Mouse (Mus musculus) neural tube, embryonic 15.5 days (tissue): ENCODE data around the gene Gria1. TPM values are rescaled to one million over a fixed set of nuclear protein-coding genes. Genes with fewer than 3 reads are reported as not detected.
A peak's percentile ranks its signal among the peaks of the same experiment; 100 is the strongest.

Experiments
- ATAC-seq: fragments of 200-750 bp; cut with Nextera tagmentation; 2 replicates; pipeline ENCODE4 v1.8.0; 2017; ENCODE audit warnings: mild to moderate bottlenecking, moderate TSS enrichment, moderate library complexity; ENCODE audit not compliant: low FRiP score
- H3K27ac ChIP-seq: fragments of 300-500 bp; sonication (generic); replicated peaks from 2 replicates; pipeline ENCODE4 v1.5.1; 2015; ENCODE audit warnings: mild to moderate bottlenecking, inconsistent platforms
- H3K27me3 ChIP-seq: fragments of 300-500 bp; sonication (generic); replicated peaks from 2 replicates; pipeline ENCODE4 v1.6.1; 2015; ENCODE audit warnings: inconsistent platforms
- H3K36me3 ChIP-seq: fragments of 300-500 bp; sonication (generic); 2 replicates; pipeline ENCODE4 v1.6.1; 2015; ENCODE audit warnings: inconsistent platforms
- H3K4me1 ChIP-seq: fragments of 300-500 bp; sonication (generic); 2 replicates; pipeline ENCODE4 v1.6.1; 2015; ENCODE audit warnings: inconsistent platforms
- H3K4me2 ChIP-seq: fragments of 300-500 bp; sonication (generic); 2 replicates; pipeline ENCODE4 v1.6.1; 2015; ENCODE audit warnings: inconsistent platforms, mild to moderate bottlenecking, moderate library complexity
- H3K4me3 ChIP-seq: fragments of 300-500 bp; sonication (generic); replicated peaks from 2 replicates; pipeline ENCODE4 v1.5.1; 2015; ENCODE audit warnings: mild to moderate bottlenecking, inconsistent platforms
- H3K9ac ChIP-seq: fragments of 300-500 bp; sonication (generic); replicated peaks from 2 replicates; pipeline ENCODE4 v1.6.1; 2015; ENCODE audit warnings: mild to moderate bottlenecking, inconsistent platforms
- H3K9me3 ChIP-seq: fragments of 300-500 bp; sonication (generic); replicated peaks from 2 replicates; pipeline ENCODE4 v1.6.1; 2016; ENCODE audit warnings: inconsistent platforms
- WGBS: fragments of 180-500 bp; shearing (Covaris S2); methylation state at CpG from one replicate; pipeline ENCODE4 v1.1.7; 2015; ENCODE audit warnings: mixed read lengths; 5-methylcytosine and 5-hydroxymethylcytosine counted together
- polyA plus RNA-seq: library from polyadenylated mRNA; unstranded; fragments of >200 nt; fragmentation: Nextera tagmentation; extraction: Ambion mirVana; gene quantifications from 2 replicates; pipeline ENCODE4 v1.2.1, GENCODE M21; 2015

The Gria1 gene
- polyA plus RNA-seq, 1 experiment from 2014 or later: 59.6 TPM

GRCm38 (mm10) chr11:57127066-57127465 is 115.9 kb downstream of the Gria1 start:
- 78% methylated on average over 8 of the region's 8 CpGs for WGBS
- H3K9ac ChIP-seq: no peak overlapping the region

GRCm38 (mm10) chr11:57140162-57140780 is 129.1 kb downstream of the Gria1 start:
- Histone ChIP-seq H3K4me3 (no peak overlapping the region), H3K36me3 (no peaks in the 10 kb centered on the region), H3K9ac (no peak overlapping the region), H3K27me3 (no peaks in the 10 kb centered on the region), H3K27ac (no peak overlapping the region), H3K4me1 (no peaks in the 10 kb centered on the region; the same call in 1 of the 2 replicates), H3K4me2 (no peak overlapping the region), H3K9me3 (no peaks in the 10 kb centered on the region)
- 85% methylated on average over 14 of the region's 14 CpGs for WGBS
- no peak for ATAC-seq

More at GRCm38 (mm10) chr11:57127066-57127465, 115.9 kb downstream of the Gria1 start:
- Histone ChIP-seq H3K4me2 (no peak overlapping the region), H3K9me3 (no peaks in the 10 kb centered on the region), H3K4me3 (no peak overlapping the region), H3K27me3 (no peaks in the 10 kb centered on the region), H3K36me3 (no peaks in the 10 kb centered on the region), H3K27ac (no peak overlapping the region), H3K4me1 (no peaks in the 10 kb centered on the region)
- no peak for ATAC-seq

GRCm38 (mm10) chr11:57143681-57144080 is 132.5 kb downstream of the Gria1 start:
- no peak for ATAC-seq
- Histone ChIP-seq H3K27me3 (no peaks in the 10 kb centered on the region), H3K36me3 (no peaks in the 10 kb centered on the region), H3K9me3 (no peaks in the 10 kb centered on the region), H3K4me2 (no peak overlapping the region), H3K27ac (no peak overlapping the region), H3K4me3 (no peak overlapping the region), H3K9ac (no peak overlapping the region), H3K4me1 (peaks cover 3% of the 10 kb centered on the region)
- WGBS: 61% methylated on average over 5 of the region's 5 CpGs

- Histone ChIP-seq H3K4me1 (peaks cover 3% of the 10 kb centered on the region), H3K27ac (no peak overlapping the region), H3K9me3 (no peaks in the 10 kb centered on the region), H3K4me2 (no peak overlapping the region), H3K4me3 (no peak overlapping the region), H3K27me3 (no peaks in the 10 kb centered on the region), H3K9ac (no peak overlapping the region), H3K36me3 (no peaks in the 10 kb centered on the region)
- WGBS: 69% methylated on average over 7 of the region's 7 CpGs
- no peak for ATAC-seq
Measured at GRCm38 (mm10) chr11:57145192-57145591, 134.0 kb downstream of the Gria1 start.

- Histone ChIP-seq H3K27ac (no peak overlapping the region), H3K36me3 (no peaks in the 10 kb centered on the region), H3K4me1 (peaks cover 3% of the 10 kb centered on the region; the same call in 1 of the 2 replicates), H3K4me3 (no peak overlapping the region), H3K4me2 (no peak overlapping the region), H3K27me3 (no peaks in the 10 kb centered on the region), H3K9ac (no peak overlapping the region), H3K9me3 (no peaks in the 10 kb centered on the region)
- 49% methylated on average over 7 of the region's 7 CpGs for WGBS
- ATAC-seq: no peak
Measured at GRCm38 (mm10) chr11:57145704-57146103, 134.5 kb downstream of the Gria1 start.

GRCm38 (mm10) chr11:57151674-57152073 is 140.5 kb downstream of the Gria1 start:
- 94% methylated on average over 4 of the region's 4 CpGs for WGBS
- ATAC-seq: no peak

GRCm38 (mm10) chr11:57154998-57155397 is 143.8 kb downstream of the Gria1 start:
- Histone ChIP-seq H3K9me3 (no peaks in the 10 kb centered on the region), H3K4me2 (no peak overlapping the region), H3K27ac (no peak overlapping the region), H3K4me1 (peaks cover 28% of the 10 kb centered on the region), H3K27me3 (no peaks in the 10 kb centered on the region), H3K9ac (no peak overlapping the region), H3K36me3 (no peaks in the 10 kb centered on the region), H3K4me3 (no peak overlapping the region)
- WGBS: 31% methylated on average over 8 of the region's 8 CpGs
- no peak for ATAC-seq

More at GRCm38 (mm10) chr11:57151674-57152073, 140.5 kb downstream of the Gria1 start:
- no peaks in the 10 kb centered on the region for H3K9me3 ChIP-seq
- no peak overlapping the region for H3K4me2 ChIP-seq
- H3K4me1 ChIP-seq: peaks cover 15% of the 10 kb centered on the region
- no peaks in the 10 kb centered on the region for H3K36me3 ChIP-seq
- no peaks in the 10 kb centered on the region for H3K27me3 ChIP-seq
- no peak overlapping the region for H3K9ac ChIP-seq
- no peak overlapping the region for H3K4me3 ChIP-seq
- no peak overlapping the region for H3K27ac ChIP-seq

DNA sequence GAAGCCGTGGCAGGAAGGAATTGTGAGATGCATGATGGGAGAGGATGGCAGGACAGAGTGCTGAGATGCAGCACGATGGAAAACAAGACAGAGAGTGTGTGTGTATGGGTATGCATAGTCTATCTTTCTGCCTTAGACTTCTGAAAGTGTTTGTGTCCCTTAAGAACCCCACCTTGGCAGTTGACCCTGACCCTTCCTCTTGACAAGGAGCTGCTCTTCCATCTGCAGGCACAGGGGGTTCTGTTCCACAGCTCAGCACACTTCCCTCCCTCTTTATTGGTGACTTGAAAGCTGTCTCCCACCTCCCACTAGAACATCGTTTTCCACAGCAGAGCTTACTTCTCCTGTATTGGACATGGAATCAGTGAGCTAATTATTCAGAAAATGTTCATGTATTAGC is 148.2 kb downstream of the Gria1 start:
- ATAC-seq: no peak
- H3K4me2 ChIP-seq: no peak overlapping the region
- no peak overlapping the region for H3K9ac ChIP-seq
- peaks cover 26% of the 10 kb centered on the region for H3K4me1 ChIP-seq
- H3K27me3 ChIP-seq: no peaks in the 10 kb centered on the region
- no peaks in the 10 kb centered on the region for H3K9me3 ChIP-seq
- no peak overlapping the region for H3K4me3 ChIP-seq
- WGBS: 56% methylated on average over 3 of the region's 3 CpGs
- H3K27ac ChIP-seq: no peak overlapping the region
- no peaks in the 10 kb centered on the region for H3K36me3 ChIP-seq

- Histone ChIP-seq H3K4me3 (no peak overlapping the region), H3K27me3 (no peaks in the 10 kb centered on the region), H3K9ac (no peak overlapping the region), H3K9me3 (no peaks in the 10 kb centered on the region), H3K36me3 (no peaks in the 10 kb centered on the region), H3K27ac (no peak overlapping the region), H3K4me1 (peaks cover 20% of the 10 kb centered on the region), H3K4me2 (no peak overlapping the region)
- no peak for ATAC-seq
- WGBS: 89% methylated on average over 8 of the region's 8 CpGs
Measured at GRCm38 (mm10) chr11:57160076-57160475, 148.9 kb downstream of the Gria1 start.

DNA sequence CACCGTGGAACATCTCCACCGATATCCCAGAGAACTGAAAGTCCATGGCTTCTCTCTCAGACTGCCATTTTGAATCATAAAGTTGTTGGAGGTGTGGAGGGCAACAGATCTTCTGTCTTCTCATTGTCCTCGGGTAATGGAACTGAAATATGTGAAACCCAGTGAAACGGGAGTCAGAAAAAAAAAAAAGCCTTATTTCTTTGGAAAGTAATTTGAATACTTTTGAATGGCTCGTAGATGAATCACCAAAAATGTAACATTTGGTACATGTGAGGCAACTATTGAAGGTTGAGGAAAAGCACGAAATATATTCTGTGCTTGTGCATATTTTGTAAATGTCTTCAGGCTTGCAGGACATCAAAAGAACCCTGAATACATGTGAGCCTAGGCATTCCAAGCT is 151.7 kb downstream of the Gria1 start:
- Histone ChIP-seq H3K27ac (no peak overlapping the region), H3K27me3 (no peaks in the 10 kb centered on the region), H3K4me1 (peaks cover 14% of the 10 kb centered on the region; the same call in 1 of the 2 replicates), H3K4me3 (no peak overlapping the region), H3K36me3 (no peaks in the 10 kb centered on the region), H3K9ac (no peak overlapping the region), H3K9me3 (no peaks in the 10 kb centered on the region), H3K4me2 (no peak overlapping the region)
- WGBS: 89% methylated on average over 6 of the region's 6 CpGs
- no peak for ATAC-seq

DNA sequence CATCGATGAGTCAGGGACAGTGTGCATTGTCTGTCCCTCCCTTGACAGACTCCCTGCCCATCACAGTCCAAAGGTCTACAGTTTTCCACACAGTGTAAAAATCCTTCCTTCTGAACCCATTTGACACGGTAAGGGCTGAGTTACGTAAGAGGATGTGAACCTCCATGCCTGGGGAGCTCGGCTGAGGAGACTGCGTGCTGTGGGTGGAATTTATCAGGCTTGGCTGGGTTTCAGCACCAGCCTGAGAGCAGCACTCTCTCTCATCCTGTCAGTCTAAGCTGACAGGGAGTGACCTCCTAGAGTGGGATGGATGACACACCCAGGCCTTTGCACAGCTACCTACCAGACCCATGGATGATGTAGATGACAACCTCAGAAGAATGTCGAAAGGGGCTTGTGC is 158.9 kb downstream of the Gria1 start:
- H3K4me3 ChIP-seq: no peak overlapping the region
- 82% methylated on average over 6 of the region's 6 CpGs for WGBS
- no peak for ATAC-seq
- peaks cover 14% of the 10 kb centered on the region for H3K4me1 ChIP-seq
- no peak overlapping the region for H3K4me2 ChIP-seq
- H3K36me3 ChIP-seq: no peaks in the 10 kb centered on the region
- no peaks in the 10 kb centered on the region for H3K27me3 ChIP-seq
- H3K9ac ChIP-seq: no peak overlapping the region
- H3K27ac ChIP-seq: no peak overlapping the region
- no peaks in the 10 kb centered on the region for H3K9me3 ChIP-seq

DNA sequence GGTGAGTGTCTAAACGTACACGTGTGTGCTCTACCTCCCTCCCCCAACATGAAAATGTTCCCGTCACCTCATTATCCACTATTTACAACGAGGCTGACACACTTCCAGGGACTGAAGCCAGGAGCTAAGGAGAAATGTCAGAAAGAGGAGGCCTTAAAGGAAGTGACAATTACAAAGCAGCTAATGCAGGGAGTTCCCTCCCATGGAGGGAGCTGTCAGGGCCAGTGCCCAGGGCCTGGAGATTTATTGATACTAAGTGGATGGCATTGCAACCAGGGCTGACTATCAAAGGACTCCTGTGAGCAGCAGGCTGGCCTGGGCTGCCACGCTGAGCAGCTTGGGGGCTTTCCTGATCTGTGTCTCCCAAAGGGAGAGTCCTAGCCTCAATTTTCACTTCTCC is 163.0 kb downstream of the Gria1 start:
- H3K9ac ChIP-seq: no peak overlapping the region
- H3K9me3 ChIP-seq: no peaks in the 10 kb centered on the region
- 33% methylated on average over 5 of the region's 5 CpGs for WGBS
- H3K27me3 ChIP-seq: no peaks in the 10 kb centered on the region
- no peak overlapping the region for H3K4me2 ChIP-seq
- no peak overlapping the region for H3K27ac ChIP-seq
- H3K4me1 ChIP-seq: peaks cover 18% of the 10 kb centered on the region
- H3K4me3 ChIP-seq: no peak overlapping the region
- ATAC-seq: peak; percentile 75
- no peaks in the 10 kb centered on the region for H3K36me3 ChIP-seq
